Mouse (Mus musculus): Measurements from ENCODE around the gene Map3k5.
"Not testable (repeated sequence)": the region's sequence is repeated elsewhere in the genome, so short reads cannot be mapped to it uniquely, and the experiment has no call there.

Map3k5 gene

DNA sequence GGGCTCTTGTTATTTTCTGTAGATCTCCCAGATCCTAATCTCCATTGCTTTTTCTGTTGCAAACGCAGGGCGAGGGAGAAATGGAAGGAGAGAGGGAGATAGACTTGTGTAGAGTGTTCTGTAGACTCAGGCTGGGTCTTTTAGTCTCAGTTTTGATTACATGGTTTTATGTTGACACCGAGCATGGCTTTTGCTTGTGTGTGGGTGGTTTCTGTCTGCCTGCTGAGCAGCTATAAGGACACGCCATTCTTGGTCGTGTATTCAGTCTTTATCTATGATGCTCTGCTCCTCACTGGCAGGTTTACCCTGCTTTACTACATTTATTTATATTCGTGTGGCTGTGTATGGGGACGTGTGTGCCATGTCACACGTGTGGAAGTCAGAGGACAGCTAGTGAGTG is 34.2 kb downstream of the Map3k5 start:
- no peak for DNase-seq

DNA sequence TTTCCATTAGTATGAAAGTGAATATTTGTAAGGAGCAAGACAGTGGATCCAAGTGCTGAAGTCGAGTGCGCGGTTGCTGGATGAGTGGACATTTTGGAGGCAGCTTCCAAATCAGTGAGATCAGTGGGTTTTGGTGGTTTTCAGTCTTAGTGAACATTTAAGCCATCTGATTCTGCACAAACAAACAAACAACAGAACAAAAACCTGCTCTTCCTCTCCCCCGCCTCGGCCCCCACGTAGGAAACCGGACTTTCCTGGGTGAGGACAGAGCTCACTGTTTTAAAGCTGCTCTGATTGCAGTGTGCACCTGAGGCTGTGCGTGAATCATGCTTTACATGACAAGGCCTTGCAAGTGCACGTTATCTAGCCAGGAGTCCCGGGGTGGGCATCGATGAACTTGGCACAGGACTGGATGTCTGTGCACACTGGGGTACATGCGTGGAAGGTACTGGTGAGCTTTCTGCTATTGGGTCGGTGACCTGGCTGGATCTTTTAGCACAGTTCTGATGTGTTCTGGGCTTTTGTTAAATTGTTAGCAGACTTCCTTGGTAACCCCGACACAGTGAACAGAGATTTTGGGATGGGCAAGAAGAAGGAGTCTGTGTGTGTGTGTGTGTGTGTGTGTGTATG is 35.7 kb downstream of the Map3k5 start:
- no peak for DNase-seq

DNA sequence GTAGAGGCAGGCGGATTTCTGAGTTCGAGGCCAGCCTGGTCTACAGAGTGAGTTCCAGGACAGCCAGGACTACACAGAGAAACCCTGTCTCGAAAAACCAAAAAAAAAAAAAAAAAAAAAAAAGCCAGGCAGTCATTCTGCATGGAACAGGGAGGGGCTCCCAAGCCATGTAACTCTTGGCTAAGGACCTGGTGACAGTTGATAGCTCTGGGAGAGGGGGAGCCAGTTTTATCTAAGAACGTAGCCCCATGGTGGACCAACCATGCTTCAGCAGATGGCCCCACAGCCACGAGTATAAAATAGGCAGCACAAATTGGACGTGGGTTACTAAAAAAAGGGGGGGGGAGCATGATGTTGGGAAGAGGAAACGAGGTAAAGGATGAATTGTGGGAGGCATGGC is 37.2 kb downstream of the Map3k5 start:
- not testable (repeated sequence) for DNase-seq

DNA sequence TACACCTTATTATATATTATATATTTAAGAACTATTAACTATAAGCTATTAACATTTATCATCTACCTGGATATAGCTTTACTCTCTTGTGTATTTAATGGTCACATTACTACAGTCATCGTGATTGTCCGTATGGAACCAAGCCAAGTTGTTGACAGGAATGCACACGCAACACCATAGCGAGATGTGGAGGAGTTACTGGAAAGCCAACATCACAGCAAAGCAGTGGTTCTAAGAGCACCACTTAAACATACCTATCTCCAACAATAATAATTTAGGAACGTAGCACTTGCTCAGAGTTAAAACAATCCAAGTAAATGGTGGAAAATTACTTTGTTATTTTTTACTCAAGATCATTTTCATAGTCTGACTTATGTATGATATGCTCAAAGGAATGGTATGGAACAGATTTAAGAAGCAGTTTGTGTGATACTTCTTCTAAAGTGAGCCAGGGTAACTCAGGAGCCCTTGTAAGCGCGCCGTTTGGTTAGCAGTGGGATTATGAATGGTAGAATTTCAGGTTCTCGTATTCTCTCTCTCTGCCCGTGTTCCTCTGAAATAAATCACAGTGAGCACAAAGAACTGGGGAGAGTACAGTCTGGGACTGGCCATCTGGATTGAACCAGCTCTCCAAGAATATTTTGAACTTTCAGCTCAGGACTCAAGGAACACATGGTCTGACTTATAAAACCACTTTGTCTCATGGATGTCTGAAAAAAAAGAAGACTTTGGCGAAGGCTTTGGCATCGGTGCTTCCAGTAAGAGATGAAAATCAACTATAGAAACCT is 39.2 kb downstream of the Map3k5 start:
- no peak for DNase-seq

DNA sequence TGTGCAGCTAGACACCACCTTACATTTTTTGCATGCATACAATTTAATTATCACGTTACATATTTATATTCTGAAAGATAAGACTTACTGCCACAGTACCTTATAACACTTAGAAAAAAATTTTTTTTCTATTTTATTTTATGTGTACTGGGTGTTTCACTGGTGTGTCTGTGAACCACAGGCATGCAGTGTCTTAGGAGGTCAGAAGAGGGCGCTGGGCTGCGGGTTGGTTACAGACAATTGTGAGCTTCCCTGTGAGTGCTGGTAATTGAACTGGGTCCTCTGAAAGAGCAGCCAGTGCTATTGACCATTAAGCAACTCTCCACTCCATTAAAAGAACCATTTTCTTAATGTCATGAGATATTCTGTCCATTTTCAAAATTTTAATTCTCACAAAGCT is 43.3 kb downstream of the Map3k5 start:
- DNase-seq, result no peak

DNA sequence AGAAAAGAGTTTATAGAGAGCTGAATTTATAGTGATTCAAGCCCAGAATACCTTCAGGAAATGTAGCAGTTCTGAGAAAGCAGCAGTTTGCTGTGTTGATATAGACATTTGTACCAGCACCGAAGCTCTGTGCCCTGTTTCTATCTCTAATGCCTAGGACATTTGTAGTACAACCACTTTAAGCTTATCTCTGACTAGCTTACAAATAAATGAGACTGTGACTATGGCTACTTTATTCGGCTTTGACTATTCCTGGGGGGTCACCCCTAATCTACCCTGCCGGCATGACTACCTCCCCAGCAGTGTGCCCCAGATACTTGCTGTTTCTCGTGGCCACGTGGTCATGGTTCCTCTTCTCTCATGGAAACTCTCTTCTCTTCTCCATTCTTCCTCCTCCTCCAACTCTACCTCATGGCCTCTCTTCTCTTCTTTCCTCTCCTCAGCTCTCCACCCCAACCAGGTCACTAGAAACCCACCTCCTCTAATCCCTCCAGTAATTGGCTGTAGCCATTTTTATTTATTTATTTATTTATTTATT is 44.5 kb downstream of the Map3k5 start:
- DNase-seq, result no peak

DNA sequence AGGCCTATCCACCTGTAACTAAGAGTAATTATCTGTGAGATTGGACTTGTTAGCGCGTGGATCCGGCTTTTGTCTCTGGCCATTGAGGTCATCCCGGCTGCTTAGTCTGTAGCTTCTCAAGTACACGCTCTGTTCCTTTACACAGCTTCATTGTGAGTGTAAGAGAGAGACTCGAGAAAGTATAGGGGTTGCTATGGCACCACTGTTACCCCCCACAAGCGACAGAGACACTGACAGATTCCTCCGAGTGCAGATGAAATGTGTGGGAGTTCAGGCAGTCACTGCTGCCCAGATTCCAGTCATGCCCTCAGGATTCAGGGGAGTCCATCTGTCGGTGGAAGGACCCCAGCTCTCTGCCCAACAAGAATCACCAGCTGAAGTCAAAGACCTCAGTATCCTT is 53.5 kb downstream of the Map3k5 start:
- DNase-seq, result no peak

DNA sequence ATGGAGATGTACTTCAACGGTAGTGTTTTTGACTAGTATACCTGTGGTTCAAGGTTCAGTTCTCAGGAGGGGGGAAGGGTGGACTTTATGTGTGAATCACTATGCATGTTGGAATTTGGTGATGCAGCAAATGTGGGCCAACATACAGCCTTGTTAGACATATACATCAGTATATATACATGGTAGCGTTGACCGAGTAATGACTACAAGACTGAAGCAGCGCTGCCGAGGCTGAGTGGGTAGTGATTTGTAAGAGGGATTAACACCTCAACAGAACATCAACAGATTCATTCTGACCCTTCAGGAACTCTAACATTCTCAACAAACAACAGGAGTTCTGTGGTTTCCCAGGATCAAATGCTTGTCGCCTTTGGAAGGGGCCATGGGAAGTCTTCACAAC is 55.7 kb downstream of the Map3k5 start:
- DNase-seq, result no peak

DNA sequence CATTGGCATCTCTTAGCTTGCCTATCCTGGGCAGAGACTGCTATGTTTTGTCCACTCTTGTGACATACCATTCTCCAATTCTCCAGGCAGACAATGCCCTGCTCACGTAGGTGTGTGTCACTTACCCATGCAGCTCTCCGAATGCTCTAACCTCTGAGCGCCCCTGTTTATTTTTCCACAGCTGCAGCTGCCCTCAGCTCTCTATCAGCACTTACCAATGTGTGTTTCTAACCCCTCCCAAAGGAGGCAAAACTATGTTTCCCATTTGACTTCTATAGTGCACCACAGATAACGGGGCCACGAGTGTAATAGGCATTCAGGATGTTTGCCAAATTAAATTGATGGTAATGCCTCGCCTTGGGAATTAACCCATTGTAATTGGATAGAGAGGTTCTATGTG is 56.4 kb downstream of the Map3k5 start:
- DNase-seq, result no peak

DNA sequence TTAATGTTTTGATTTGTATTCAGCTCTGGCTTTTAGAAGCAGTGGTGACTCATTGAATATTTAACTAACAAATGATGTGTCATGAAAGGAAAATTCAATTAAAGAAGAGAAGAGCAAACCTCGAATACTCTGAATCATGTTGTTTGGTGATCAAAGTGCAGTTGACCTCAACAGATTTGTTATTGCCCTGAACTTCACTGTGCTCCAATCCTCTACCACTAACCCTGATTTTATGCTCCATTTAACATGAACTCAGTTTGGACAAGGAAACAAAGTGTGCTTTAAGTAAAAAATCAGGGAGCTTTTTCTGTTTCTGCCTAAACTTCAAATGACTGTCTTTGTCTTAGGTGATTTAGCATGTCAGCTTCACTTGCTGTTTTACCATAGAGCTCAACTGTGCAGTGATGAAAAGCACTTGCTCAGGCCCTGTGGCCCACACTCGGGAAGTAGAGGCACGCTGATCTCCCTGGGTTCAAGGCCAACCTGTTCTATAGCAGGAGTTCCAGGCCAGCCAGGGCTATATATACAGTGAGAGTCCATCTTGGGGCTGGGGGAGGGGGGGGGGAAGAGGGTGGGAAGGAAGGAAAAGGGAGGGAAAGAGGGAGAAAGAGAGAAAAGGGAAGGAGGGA is 57.1 kb downstream of the Map3k5 start:
- no peak for DNase-seq

DNA sequence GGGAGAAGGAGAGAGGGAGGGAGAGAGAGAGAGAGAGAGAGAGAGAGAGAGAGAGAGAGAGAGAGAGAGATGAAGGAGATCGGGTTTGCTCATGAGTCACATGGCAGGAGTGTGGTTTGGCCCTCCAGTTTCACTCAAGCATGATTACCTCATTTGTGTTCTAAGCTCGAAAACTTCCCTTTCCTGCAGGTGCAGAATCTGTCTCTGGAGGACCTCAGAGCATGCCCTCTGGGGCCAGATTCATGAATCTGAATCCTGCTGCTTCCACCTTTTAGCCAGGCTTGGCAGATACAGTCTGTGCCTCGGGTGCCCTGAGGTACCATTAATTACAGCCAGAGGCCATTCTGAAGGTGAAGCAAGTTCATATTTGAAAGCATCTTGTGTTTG is 57.6 kb downstream of the Map3k5 start:
- DNase-seq, result no peak

DNA sequence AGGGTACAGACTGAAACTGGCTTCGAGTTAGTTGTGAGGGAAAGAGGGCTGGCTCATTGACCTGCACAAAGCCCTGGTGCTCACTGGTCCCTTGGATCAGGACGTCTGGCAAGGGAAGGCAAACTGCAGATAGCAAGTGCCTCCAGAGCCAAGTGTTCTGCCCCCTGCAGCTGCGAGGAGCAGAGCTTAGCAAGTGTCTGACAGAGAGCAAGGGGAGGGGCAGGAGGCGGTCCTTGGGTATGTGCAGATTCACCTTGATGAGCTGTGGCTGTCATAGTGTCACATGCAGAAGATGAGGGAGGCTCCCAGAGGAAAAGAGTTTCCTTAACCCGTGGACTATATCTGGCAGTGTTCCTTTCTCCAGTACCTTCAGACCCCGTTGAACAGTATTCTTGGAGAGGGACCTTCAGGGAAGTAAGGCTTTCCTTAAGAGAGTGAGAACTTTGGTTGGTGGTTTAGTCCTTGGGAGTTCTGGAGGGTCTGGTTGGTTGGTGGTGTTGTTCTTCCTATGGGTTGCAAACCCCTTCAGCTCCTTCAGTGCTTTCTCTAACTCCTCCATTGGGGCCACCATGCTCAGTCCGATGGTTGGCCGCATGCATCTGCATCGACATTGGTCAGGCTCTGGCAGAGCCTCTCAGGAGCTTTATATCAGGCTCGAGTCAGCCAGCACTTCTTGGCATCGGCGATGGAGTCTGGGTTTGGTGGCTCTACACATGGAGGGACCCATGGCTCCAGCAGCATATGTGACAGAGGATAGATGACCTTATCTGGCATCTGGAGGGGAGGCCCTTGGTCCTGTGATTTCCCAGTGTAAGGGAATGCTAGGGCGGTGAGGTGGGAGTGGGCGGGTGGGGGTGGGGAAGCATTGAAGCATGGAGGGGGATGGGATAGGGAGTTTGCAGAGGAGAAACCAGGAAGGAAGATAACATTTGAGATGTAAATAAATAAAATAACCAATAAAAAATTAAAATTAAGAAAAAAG is 60.5 kb downstream of the Map3k5 start:
- DNase-seq, result peak; percentile 60

DNA sequence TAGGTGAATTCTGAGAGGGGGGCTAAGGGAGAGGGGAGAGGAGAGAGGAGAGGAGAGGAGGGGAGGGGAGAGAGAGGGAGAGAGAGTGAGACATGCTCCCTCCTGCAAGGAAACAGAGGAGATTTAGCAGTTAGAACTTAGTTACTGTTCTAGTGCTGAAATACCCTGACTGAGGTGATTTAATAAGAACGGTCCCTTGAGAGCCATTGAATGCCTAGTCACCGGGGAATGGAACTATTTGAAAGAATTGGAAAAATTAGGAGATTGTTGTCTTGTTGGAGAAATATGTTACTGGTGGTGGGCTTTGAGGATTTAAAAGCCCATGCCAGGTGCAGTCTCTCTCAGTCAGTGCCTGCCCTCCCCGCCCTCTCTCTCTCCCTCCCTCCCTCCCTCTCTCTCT is 61.9 kb downstream of the Map3k5 start:
- no peak for DNase-seq

DNA sequence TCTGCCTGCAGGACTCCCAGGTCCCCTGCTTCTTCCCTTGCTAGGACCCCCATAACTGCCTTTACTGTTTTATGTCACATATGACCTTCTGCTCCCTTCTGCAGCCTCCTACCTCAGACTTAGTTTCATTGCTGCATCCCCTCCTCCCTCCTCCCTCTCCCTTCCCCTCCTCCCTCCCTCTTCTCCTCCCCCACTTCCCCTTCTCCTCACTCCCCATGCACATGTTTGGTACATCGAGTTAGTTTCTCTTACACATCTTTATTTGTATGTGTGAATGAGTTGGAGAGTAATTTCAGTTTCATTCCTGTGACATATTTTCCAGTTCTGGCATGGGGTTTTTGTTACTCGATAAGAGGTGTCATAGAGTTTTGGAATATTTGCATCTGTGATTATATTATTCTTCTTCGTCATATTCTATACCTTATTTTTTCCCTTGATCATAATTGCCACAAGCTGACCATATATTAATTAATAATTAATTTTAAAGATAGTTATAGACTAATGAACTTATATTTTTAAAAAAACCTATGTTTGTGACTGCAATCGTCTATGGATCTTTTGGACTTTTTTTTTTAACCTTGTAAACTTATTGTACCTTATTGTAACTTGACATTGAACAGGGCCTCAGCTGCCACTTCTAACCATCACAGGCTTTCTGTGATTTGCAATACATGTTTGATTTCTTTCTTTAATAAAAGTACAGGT is 65.6 kb downstream of the Map3k5 start:
- no peak for DNase-seq

DNA sequence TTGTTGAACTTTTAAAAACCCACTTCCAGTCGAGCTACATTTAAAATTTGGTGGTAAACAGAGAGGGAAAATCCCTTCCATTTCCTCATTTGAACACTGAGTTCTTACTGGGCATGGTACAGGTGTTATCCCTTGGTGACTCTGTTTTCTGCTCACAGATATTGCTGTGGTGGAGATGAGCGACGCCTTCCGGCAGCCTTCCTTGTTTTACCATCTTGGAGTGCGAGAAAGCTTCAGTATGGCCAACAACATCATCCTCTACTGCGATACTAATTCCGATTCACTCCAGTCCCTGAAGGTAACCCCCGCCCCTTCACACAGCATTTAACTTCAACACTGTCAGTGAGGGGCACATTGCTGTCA is 66.1 kb downstream of the Map3k5 start:
- no peak for DNase-seq

DNA sequence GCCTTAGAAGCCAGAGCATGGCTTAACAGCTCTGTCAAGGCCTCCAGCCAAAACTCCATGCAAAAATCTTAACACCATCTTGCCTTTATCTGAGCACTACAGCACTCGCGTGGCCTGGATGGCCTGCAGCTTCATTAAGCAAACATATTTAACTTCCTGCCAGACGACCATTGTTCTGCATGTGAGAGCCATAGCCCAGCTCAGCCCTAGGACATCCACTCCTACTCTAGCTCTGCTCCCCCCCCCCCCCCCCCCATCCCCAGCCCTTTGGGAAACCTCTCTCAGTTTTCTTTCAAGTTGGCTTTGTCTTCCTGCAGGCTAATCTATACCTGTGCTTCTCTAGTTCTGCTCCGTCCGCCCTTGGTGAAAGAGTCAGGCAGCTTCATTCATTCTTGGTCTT is 67.7 kb downstream of the Map3k5 start:
- no peak for DNase-seq

DNA sequence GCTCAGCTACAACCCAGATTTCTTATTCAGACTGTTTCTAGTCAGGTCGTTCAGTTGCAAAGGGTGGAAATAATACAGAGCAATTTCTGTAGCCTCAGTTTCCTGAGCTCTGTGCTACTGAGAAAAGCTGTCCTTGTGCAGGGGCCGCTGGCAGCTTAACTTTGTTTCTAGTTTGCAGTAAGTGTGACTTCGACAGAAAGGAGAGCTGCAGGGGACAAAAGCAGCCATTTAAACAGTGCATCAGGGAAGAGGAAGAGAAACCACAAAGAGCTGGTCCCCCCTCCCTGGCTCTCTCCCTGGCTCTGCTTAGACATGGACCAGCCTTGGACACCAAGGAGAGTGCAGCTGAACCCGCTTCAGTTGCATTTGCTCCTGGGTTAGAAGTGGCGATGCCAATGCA is 68.7 kb downstream of the Map3k5 start:
- DNase-seq, result no peak

DNA sequence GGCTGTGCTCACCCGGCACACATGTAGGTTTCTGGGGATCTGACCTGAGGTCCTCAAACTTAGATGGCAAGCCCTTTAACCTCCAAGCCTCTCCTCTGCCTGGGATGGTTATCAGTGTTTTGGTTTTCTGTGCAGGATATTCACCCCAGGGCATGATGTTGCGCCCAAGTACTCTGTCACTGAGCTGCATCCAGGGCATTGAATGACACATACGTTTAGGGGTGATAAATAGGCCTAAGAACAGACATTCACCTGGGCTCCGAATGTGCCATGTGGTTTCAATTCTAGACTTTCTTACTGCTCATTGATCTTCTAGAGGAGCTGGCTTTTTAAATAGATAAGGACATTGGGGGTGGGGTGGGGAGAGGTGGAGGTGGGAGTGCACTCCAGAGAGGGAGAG is 70.5 kb downstream of the Map3k5 start:
- DNase-seq, result no peak

DNA sequence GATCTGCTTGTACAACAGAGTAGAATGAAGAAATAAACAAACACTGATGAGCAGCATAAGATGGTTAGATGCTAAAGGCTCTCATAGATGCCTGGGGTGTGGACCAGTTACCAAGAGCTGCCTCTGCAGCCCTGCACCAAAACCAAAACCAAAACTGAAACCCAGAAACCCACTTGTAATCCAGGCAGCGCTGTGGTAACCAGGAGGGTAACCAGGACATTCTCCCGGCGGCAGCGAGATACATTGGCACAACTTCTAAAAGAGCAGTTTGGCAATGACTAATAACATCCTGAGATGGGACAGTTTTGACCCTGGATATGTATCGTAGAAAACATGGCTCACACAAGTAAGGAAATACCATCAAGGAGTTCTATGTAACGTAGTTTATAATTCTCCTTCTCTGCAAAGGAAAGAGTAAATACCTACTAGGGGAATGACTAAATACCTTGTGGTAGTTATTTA is 71.2 kb downstream of the Map3k5 start:
- no peak for DNase-seq

DNA sequence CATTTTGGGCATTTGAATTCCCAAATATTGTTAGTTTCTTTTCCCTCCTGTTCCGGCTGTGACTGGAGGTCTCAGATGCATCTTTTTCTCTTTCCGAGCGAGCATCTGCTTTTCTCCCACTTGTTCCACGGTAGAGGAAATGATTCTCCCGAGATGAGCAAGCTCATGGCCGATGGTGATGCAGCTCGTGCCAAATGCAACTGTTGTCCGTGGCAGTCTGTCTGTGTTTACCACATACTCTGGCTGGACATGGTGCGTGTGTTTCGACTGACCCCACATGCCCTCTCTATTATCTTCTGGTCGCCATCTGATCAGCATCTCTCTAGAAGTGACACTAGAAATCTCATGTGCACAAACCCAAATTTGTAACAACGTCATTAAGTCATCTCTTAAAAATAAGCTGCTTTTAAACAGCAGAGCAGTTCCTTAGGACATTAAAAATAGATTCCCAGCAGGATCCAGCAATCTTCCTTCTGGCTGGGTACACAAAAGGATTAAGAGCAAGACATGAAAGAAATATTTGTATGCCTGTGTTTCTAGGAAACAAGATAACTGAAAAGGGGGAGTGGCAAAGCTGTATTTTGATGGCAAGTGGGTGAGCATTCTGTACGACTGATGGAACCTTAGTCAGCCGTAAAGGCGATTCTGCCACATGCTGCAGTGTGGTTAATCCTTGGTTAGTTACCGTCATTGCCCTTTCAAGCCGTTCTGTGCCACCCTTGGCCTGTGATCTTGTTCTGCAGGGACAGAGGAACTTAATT is 72.2 kb downstream of the Map3k5 start:
- DNase-seq, result no peak

DNA sequence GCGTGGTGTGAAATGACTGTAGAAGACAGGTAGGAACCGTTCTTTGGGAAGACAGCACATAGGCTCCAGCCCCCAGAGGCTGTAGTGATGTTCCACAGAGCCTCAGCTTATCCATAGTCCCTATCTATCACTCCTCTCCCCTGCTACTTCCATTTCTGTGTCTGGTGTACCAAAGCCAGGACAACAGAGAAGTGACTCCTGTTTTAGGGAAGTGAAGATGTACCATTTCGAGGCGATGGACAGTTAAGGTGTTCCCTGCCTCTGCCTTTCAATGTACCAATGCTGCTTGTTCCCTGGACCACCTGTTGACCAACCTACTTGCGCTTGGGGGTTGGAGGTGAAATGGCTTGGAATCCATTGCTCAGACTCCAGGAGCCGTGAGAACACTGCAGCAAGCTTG is 75.0 kb downstream of the Map3k5 start:
- DNase-seq, result no peak

Data from kidney, postnatal 10 days (tissue).